Mouse (Mus musculus) heart, adult 8-10 months (tissue): ENCODE results near the gene Gnb1. TPM values are rescaled to one million over a fixed set of nuclear protein-coding genes. Genes with fewer than 3 reads are reported as not detected.
A peak's percentile ranks its signal among the peaks of the same experiment; 100 is the strongest.

Experiments
- DNase-seq: peaks from one replicate; pipeline ENCODE4 v3.0.0; 2022; ENCODE audit warnings: low spot score
- total RNA-seq, 4 experiments: library from RNA; stranded (reverse); gene quantifications; 2 replicates each; pipeline ENCODE4 v1.2.4; 2022

Gnb1 gene
- total RNA-seq, 4 experiments from 2014 or later: 136 to 150 (median 142) TPM

DNA sequence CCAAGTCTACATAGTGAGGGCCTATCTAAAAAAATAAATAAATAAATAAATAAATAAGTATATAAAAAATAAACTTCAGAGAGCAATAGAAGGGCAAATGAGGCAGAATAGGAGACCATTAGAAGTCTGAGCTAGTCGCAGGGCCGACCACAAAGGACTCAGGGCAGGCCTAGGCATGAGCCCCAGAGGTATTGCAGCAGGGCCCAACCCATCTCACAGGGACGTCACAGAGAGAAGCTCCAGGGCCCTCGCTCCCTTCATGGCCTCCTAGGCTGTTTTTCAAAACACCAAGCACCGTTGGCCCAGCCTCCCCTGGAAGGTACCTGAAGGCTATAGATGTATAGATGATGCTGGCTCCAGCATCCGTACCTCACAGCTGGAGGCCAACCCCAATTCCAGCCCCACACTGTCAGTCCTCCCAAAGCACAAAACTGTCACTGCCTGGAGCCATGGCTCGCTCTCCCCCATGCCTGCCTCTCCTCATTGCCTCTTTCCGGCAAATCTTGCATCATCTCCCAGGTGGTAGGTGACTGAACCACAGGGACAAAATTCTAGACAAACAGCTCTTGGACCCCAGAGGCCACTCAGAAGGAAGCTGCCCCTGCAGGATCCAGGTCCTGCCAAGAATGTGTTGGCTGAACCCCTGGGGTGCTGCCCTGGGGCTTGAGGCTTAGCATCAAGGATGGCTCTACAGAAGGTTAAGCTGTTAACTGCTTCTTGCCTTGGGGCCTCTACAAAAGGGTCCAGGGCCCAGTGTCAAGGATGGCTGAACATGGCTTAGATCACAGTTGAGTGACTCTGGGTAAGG is 8.2 kb upstream of the Gnb1 start:
- DNase-seq: no peak

DNA sequence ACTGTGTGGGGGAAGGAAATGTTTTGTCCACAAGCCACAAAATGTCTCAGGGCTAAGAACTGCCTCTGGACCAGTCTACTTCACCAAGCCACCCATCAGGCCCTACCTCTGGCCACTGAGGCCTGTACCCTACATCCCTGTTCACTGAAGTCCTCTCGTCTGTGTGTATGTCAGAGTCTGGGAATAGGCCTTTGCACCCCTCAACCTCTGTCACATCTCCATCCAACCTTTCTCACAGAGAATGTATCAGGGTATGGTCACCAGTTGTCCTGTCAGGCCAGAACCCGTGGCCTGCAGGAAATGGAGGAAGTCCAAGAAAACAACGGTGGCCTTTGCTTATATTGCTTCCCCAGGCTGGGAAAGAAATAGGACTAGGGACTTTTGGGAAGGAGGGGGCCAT is 5.6 kb upstream of the Gnb1 start:
- no peak for DNase-seq

DNA sequence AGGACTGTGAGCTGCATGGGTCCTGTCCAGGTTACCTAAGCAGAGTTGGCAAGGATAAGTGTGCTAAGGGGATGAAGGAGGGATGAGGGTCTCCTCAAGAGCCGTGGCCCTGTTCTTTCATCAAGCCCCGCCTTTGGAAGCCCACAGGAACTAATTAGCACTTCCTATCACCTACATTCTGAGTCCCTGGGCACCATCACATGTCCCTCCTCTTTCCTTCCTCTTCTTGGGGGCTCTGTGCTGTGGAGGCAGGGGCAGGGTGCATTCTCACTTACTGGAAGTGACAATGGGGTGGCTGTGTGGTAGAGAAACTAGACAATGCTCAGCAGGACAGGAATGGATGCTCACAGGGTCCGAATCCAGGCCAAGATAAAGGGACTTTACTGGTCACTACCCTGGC is 3.4 kb upstream of the Gnb1 start:
- no peak for DNase-seq

DNA sequence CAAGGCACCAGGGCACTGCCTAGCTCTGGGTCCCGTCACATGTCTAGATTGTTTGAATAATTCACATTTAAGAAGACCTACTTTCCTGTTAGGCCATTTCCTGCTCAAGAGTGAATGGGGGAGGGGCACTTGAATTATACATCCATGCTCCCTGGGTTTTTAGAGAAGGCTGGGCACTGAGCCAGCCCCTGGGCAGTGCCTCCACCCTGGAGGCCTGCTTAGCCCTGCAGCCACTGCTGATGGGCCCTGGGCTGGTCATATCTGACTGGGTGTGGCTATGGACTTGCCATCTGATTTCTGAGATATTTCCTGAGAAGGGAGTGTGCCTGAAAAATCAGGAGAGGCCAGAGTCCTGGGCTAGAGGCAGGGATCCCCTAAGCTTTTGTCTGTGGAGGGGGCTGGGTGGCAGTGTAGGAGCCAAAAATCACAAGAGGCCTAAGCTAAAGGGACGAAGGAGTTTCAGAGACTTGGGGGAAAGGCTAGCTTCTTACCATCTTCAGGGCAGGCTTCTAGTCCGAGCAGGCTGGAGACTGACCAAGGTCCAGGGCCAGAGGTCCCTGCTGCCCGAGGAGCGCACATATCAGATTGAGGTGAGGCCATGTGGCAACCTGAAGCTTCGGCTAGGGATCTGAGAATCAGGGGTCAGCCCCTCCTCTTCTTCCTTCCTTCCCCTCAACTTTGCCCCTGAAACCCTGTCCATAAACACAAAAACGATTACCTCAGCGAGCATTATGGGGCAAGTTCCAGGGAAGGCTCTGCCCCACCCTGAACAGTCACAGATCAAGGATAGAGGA is 2.7 kb upstream of the Gnb1 start:
- peak; percentile 73 for DNase-seq

DNA sequence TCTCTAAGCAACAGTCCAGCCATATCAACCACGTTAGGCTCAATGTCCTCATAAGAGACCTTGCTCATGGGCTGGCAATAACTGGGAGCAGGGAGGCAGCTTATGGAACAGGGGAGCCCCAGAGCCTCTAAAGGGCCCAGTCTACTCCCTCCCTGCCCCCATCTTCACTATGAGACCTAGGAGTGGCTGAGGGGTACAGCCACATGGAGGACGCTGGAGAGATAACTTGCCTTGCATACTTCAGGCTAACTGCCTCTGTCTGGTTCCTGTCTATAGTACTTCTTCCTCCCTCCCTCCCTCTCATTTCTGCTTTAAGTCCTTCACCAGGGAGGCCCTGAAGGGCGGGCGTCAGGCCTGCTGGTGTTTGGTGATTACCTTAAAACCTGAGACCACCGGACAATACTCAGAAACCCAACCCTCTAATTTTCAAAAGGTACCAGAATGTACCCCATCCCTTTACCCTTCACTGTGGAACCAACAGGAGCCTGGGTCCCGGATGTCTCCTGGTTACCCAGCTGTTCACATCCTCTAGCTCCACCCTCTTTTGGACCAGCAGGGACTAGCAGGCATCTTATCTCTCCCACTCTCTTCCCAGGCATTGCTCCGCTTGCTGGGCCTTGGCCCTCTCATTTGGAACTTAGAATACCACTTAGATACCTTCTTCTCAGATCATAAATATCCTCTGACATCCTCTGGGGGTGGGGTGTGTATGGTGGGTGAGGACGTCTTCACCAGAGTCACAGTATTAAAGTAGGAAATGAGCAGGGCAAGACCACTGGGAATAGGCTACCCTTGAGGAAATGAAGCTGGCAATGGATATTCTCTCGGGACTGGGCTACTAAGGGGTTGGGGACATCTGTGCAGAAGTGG is 1.8 kb upstream of the Gnb1 start:
- no peak for DNase-seq

DNA sequence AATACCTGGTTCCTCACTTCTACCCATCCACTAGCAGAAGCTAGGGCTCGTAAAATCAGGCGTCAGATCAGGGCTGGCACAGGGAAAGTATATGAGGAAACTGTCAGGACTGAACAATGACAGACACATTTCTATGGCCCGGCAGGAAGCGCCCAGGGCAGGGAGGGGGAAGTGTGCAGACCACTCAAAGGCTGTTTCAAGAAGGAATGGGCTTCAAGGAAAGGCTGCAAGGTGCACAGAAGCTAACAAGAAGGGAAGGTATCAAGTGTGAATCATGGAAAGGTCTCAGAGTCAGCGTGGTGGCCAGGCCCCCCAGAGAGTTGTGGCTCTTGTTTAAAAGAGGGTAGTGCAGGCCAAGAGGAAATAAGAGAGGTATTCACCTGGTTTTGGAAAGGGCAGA is 705 bp upstream of the Gnb1 start:
- no peak for DNase-seq

DNA sequence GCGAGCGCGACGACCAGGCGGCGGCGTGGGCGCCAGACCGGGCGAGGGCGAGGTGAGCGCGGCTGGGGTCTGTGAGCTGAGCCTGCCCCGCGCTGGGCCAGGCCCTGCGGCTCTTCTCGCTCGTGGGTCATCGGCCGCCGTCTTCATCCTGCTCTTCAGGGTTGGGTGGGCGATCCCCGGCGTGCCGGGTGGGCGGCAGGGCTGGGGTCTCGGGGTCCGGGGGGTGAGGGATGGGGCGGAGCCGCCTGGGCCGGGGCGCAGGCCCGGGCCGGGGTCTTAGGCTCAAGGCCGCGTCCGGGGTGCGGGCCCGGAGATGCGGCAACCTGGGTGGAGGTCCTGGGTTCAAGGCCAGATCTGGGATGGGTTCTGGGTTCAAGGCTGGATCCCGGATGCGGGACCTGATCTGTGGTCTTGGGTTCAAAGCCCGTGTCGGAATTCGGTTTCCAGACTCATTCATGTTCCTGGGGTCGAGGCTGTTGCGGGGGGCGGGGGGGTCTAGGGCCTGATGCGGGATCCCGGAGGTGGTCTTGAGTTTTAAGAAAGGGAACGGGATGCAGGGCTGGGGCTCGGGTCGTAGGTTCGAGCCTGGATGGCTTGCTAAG is 469 bp downstream of the Gnb1 start:
- DNase-seq: no peak

DNA sequence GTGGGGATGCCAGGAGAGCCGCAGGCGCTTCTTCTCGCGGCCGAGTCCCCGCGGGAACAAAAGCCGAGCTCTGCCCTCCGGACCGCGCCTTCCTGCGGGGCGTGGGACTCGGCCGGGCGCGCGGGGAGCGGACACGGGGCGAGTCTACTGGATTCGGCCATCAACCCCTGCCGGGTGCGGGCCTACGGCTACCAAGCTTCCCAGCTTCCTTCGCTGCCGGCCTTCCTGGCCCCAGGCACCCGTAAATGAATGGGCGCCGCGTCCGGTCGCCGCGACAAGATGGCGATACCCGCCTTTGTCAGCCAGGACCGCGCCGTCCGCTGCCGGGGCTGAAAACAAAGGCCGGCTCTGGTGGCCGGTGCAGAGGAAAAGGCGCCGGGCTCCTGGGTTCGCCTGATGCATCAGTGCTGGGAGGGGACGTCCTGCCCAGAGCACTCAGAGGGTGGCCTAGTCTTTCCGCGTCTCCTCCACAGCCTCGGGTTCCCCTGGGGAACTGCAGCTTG is 1.0 kb downstream of the Gnb1 start:
- peak; percentile 44 for DNase-seq

DNA sequence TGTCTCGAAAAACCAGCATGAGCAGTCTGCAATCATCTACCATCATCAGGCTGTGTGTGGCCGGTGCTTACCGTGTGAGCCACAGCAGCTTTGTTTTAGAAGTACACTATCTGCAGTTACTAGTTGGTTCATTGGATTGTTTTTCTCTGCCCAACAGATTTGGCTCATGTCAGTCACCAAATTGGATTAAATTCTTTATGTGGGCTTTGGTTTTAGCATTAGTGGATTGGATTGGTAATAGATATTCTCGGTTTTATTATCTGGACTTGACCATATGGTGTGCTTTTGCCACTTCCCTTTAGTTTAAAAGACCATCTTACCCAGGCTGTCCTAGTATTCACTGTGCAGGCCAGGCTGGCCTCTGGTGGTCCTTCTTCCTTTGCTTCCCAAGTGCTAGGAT is 3.7 kb downstream of the Gnb1 start:
- DNase-seq: no peak

DNA sequence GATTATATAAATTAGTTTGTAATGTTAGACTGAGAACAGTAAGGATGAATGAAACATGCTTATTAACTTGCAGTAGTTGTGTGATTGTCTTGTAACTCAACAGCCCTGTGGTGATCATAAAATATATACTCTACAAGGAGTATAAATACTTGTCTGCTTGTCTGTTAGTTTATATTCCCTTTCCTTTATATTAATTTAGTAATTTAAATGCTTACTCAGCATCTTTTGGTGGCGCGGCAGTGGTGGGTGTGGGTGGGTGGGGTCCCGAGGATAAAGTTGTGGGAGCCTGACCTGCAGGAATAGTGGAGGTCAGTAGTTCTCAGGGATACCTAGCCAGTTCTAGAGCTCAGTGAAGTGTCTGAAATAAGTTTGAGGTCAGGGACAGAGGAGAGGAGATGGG is 6.8 kb downstream of the Gnb1 start:
- DNase-seq: no peak

DNA sequence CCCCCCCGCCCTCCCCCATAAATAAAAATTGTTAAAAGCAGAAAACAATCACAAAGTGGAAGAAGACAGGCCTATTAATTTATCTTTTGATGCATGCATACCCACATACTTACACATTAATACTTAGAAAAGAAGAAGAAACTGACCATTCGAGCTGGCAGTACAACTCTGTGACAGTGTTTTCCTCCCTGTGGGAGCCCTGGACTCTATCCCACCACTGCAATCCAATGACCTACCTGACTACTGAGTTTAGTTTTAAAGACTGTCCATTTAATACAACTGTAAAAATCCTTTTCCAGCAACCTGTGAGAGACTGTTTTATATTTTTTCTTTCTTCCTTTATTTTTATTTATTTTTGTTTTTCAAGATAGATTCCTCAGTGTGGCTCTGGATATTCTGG is 10.0 kb downstream of the Gnb1 start:
- DNase-seq: no peak

DNA sequence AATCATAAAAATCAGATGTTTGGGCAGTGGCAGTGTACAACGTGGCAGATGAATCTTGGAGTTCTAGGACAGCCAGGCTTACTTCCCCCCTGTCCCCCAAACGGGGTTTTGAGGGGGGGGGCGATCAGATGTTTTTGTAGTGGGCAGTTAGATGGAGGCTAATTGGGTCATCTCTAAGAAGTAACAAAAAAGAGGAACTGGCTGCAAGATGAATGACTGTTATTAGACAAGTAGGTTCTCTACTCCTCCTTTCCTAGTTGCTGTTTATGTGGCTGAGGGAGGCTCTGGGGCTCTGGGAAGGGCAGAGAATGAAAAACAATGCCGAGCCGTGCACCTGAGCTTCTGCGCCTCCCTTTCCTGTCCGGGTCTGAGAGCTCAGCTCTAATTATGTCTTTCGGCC is 13.9 kb downstream of the Gnb1 start:
- no peak for DNase-seq

DNA sequence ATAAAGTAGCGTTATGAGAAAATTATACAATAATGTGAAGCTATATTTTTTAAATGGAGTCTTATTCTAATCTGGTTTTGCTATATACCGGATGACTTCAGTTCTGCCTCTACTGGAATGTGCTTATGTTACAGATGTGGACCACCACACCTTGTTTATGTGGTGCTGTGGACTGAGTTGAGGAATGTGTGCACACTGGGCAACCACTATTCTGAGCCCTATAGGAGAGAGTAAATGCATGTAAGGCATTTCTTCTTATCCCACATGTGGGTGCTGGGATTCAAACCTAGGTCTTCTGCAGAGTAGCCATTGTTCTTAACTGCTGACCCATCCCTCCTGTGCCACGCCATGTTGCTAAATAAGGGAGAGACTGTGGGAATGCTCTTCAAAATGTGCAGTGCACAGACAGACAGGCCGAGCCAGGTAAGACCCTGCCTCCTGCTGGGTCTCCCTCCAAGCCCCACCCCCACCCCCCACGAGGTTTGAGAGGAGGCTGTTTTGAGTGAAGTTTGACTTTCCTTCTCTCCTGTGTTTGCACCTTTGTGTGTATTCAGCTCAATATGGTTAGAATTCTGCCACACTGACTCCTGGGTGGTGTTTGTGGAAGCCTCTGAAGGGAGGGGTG is 14.6 kb downstream of the Gnb1 start:
- no peak for DNase-seq

DNA sequence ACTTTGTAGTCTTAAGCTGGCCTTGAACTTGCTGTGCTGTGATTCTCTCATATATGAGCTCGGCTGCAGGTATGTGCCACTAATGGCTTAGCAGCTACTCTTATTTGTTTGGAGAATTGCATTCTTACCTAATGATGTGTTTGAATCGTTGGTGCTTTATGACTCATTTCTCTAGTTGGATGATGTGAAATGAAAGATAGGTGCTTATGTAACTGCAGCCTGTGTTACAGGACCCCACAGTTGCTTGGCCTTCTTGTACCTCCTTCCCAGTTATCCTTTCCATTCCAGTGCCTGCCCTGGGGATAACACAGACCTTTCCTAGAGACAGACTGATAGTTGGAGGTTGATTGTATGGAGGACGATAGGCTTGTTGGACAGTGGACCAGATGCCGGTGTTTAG is 17.5 kb downstream of the Gnb1 start:
- no peak for DNase-seq

DNA sequence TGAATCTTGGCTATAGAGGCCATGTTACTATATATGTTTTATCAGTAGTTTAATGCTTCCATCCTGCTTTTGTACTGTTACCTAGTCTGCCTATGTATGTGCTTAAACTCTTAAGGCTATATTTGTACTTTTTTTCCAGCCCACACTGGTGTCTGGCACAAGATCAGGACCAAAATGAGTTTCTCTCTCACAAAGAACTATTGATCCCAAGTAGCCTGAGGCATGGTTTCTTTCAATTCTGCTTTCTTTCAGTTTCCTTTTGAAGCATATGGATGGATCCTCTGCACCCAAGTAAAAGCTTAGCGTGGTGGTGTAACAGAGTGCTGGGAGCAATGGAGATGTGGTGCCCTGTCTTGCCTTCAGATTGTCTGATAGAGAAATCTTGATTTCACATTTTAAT is 19.8 kb downstream of the Gnb1 start:
- no peak for DNase-seq

DNA sequence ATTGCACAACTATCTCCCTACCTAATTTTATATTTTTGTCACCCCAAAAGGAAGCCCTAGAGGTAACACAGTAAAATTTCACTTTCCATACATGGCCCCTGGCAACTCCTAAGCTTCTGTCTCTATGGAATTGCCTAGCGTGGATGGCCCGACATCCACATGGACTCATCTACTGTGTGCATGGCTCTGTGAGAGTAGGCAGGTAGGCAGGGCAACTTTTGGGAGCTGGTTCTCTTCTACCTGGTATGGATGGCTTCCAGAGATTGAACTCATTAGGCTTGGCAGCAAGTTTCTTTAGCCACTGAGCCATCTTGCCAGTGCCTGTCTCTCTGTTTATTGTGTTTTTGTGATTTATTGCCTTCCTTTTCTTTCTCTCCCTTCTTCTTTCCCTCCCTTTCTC is 23.6 kb downstream of the Gnb1 start:
- no peak for DNase-seq

DNA sequence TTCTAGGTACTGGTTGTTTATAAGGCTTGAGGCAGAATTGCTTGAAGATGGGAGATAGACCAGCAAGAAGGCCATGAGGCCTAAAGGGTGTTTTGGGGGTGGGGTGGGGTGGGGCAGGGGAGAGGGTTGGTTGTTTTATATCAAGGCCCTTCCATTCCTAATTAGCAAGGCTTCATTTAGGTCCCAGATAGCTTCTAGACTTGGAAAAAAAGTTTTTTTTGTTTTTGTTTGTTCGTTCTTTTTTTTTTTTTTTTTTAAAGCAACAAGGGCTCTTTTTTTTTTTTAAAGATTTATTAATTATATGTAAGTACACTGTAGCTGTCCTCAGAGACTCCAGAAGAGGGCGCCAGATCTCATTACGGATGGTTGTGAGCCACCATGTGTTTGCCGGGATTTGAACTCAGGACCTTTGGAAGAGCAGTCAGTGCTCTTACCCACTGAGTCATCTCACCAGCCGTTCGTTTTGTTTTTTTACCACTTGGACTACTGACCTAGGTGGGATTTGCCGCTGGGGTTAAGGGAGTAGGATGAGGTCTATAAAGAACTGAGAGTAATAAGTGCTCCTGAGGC is 26.9 kb downstream of the Gnb1 start:
- DNase-seq: no peak

DNA sequence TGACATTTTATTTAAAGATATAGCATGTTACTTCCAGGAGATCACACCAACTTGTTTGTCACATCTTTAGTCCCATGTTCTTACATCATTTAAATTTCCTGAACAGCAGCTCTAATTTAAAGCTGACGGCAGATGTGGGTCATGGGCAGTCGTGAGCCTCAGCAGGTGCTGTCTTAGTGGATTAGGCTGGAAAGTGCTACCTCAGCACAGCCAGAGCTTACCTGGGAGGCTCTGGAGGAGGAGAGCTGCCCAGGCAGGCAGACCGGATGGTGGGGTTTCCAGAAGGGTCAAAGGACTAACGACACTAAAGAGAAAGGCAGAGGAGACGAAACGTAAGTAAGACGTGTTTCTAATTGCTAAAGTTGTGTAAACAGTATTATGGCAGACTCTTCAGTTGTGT is 31.2 kb downstream of the Gnb1 start:
- DNase-seq: no peak

DNA sequence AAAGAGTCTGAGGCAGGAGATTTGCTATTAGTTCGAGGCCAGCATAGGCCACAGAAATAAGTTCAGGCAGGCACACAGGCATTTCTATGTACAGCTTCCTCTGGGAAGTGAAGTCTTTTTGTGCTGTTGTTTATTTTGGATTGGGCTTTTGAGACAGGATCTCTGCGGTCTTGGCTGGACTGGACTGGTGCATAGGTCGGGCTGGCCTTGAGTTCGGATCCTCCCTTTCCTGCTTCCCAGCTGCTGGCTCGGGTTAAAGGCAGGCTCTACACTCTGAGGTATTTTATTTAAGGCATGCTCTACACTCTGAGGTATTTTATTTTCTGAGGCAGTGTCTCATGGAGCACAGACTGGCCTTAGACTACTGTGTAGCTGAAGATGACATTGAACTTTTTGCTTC is 34.6 kb downstream of the Gnb1 start:
- no peak for DNase-seq

DNA sequence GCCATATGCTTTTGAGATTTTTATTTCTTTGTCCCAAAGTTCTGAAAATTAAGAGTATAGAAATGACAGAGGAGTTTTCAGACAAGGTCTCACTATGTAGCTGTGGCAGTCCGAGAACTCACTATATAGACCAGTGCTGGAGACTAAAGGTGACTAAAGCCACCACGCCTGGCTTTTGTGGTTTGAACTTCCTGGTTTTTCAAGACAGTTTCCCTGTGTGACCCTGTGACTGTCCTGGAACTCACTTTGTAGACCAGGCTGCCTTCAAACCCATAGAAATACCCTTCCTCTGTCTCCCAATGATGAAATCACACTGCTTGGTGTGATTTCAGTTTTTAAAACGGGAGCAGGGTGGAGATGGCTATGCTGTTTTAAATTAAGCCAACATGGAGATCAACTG is 38.1 kb downstream of the Gnb1 start:
- no peak for DNase-seq

DNA sequence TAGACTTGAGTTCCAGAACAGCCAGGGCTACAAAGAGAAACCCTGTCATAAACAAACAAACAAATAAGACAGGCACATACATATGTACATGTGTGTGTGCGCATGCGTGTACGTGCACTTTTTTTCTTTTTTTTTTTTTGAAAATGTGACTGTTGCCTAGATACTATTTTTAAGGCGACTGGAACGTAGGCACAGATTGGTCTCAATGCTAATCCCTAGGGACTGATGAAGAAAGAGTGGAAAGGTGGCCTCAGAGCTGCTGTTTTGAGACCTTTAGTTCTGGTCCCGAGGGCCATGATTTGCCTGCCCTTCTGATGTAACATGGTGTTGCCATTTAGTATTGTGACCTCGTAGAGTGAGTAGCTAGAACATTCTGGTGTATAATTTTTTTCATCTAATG is 58.8 kb downstream of the Gnb1 start:
- no peak for DNase-seq
